Mouse (Mus musculus) activated CD4-positive, CD25-positive, alpha-beta regulatory T cell, adult 4 months (primary cell): Measurements from ENCODE around the gene Cyb5rl. TPM values are rescaled to one million over a fixed set of nuclear protein-coding genes. Genes with fewer than 3 reads are reported as not detected.

ENCODE experiments used
- ATAC-seq: one replicate; pipeline ENCODE4 v1.8.0; 2017
- polyA plus RNA-seq, 2 experiments: library from polyadenylated mRNA; unstranded; fragments of 100-300 nt; shearing (Covaris generic); gene quantifications; one replicate each; pipeline ENCODE4 v1.2.1; 2017

Cyb5rl gene
- polyA plus RNA-seq = 1 to 10 TPM; 6.1 to 8.5 TPM

DNA sequence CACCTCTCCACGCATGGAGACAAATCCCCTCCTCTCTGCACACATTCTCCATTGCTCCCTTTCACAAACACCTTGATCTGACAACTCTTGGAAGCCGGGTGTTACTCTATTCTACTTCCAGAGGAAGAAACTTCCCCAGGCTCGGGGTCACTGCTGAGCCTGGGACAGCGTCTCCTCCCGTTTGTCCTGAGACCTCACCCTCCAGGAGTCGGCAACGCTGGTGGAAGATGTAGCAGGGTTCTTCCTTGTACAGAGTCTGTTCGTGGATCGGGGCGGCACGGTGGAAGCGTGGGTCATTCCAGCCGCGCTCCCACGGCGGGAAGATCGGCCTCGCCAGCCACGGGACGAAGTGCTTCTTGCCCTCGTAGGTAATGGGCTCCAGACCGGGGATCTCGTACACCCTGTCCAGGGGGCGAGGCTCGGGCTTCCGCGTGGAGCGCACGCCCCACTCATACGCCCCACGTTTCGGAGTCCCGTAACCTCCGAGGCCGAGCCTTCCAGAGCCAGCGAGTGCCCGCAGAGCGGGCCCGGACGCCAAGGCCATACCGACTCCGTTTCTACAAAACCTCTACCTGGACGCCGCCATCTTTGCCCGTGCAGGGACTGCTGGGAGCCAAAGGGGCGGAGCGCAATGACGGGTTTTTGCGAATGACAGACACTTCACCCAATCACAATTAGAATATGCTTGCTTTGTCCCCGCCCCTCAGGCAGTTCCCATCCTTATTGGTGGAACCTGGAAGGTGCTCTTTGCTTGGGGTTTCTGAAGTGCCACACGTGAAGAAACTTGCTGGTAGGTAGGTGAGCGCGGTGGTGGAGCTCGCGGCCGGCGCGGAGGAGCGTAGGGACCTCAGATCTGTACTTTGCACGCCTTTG, at the start of gene Cyb5rl, which contains the start of gene Mrpl37:
TSS of gene Cyb5rl (plus strand) at position 737 of the 873 bp plus-strand sequence.
TSS of gene Mrpl37 (minus strand) at position 617 of the 873 bp plus-strand sequence.
- ATAC-seq = peak; percentile 100

DNA sequence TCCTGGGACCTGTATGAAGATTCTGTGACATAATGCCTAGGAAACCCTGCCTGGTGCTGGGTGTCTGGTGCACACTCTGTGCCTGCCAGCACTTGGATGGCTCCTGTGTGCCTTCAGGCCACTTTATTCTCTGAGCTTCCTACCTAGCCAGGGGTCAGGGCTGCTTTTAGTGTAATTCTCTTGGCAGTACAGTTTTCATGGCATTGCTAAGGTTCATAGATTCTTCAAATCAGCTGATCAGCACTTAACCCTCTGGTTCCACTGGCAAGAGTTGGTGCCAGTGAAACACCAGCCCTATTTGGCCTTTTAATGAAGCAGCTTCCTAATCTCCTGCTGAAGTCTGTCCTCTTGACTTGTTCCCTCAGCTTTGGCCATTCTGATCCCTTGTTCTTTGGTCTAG, 49.5 kb upstream of the Cyb5rl start:
- no peak for ATAC-seq

DNA sequence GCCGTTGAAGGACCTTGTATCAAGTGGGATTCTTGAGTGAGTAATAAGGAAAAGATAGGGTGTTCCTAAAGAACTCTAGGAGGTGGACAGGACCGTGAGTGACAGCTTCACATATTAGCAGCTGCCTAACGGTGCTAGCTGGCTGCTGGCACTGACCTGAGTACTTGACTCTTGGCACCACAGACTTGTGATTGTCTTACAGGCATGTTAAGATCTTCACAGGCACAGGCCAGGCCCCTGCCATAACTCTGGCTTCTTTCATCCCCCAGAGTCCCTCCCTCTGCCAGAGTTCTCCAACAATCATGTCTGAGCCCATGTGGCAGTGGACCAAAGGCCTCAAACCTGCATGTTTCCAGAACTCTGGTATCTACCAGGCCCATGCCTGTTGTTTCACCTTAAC, 48.3 kb upstream of the Cyb5rl start:
- no peak for ATAC-seq

DNA sequence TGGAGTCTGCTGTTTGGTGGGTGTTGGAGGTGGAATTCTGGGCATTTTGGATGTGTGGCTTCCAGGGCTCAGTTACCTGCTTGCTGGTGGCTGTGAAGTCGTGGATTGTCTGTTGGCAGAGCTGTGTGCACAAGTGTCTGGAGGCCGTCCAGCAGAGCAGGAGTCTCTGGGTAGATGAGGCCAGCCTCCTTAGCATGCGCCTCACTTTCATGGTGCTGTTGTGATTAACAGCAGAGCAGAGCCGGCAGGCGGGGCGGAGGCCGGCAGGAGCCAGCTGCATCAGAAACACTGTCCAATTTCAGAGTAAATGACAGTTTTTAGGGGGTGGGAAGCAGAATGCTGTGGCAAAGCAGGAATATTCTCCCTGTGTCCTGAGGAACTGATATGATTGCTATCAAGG, 47.8 kb upstream of the Cyb5rl start:
- ATAC-seq = no peak

DNA sequence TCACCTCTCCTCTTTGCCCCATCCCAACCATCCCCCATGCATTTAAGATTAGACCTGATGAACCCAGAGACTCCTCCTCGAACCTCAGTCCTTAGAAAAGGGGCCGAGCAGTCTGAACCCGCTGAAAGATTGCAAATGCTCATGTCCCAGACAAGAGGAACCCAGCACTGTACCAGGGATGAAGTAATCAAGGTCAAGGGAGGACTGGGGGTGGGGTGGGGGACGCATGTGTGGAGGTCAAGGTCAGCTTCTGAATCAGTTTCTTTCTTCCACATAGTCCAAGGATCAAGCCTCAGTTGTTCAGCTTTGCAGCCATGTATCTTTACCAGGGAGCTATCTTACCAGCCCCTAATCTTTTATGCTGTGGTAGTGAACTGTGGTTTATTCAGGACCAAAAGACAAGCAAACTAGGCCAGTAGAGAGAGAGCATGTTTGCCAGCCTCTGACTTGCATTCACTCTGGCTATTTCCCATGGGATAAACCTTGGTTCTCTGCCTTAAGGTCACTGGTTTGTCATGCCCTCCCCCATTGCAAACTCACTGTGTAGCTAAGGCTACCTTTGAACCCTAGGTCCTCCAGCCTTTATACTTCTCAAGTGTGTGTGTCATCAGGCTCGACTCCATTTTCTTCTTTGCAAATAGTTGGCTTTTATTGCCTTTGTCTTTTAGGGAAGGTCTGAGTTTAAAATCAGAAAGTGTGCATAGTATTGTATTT, 46.3 kb upstream of the Cyb5rl start:
- ATAC-seq = no peak

DNA sequence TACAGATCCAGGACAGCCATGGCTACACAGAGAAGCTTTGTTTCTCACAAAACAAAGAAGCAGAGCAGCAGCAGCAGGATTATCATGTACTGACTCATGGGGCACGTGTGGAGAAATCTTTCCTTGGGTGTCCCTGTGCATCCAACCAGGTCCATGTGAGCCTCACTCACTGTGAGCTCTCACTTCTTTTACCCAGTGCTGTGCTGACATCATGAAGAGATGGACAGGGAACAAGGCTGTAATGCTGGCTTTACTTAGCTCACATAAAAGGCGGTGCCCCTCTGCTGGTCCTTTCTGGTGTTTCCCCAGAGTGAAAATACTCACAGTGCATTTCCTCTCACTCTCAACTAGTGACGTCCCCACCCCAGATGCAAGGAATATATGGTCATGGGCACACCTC, 45.3 kb upstream of the Cyb5rl start:
- ATAC-seq = no peak

DNA sequence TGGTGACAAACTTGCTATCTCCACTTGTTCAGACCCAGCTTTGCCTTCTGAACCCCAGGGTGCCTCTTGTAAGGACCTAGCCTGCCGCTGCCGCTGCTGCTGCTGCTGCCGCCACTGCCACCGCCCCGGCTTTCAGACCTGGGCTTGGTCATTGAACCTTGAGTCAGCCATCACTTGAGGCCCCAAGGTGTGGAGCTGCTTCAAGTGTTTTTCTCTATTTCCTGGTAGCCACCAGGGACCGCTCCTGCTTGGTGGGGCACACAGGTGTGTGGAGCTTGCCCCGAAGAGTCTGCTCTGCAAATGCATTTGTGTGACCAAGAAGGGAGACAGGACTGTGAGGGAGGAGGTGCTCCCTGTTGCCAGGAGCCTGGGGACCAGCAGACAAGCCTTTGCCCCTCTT, 41.9 kb upstream of the Cyb5rl start:
- no peak for ATAC-seq

DNA sequence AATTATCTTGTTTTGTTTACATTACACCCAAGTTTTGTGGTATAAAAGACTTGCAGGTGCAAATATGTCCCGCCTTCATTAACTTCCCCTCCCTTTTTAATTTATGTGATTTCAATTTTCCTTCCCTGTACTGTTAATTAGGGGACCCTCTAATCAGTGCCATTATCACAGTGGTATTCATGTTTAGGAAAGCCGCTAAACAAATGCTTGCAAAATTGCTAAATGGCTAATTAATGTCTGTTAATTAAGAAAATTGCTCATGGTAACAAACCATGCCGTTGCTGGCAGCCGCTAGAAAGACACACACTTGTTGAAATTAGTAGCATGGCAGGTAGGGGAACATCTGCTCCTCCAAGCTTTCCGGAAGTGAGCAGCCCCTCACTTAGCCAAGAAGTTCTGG, 41.4 kb upstream of the Cyb5rl start:
- ATAC-seq = no peak

DNA sequence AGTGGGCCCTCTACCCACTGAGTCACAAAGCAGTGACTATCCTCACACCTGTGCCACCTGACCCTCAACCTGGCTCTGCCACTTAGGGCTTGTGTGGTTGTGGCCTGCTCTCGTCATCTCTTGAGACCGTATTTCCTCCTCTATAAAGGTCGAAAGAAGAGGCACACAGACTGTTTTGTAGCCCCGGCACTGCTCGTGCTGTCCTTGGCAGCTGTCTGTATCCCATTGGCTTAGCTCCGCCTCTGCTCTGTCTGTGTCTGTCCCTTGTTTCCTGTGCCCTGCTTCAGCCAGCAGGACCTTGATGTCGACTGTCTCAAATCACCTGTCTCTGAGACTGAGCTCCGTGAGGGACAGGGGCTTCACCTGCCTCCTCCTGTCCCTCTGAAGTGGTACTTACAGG, 40.3 kb upstream of the Cyb5rl start:
- no peak for ATAC-seq

DNA sequence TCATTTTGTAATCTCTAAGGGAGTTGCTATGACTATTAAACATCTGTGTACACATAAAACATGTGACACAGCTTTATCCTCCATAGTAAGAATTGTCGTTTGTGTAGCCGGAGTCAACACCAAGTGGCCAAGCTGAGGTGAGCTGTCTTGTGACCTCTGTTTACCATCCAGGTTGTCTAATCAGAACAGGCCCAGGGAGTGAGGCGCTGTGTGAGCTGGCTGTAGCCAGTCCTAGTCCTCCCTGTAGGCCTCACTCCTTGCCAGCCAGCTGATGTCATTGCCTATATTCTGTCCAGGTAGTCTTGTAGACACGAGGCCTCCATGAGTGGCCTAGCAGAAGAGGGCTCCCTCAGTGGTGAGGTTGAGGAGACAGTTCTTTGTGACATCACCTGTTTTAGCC, 31.1 kb upstream of the Cyb5rl start:
- no peak for ATAC-seq

DNA sequence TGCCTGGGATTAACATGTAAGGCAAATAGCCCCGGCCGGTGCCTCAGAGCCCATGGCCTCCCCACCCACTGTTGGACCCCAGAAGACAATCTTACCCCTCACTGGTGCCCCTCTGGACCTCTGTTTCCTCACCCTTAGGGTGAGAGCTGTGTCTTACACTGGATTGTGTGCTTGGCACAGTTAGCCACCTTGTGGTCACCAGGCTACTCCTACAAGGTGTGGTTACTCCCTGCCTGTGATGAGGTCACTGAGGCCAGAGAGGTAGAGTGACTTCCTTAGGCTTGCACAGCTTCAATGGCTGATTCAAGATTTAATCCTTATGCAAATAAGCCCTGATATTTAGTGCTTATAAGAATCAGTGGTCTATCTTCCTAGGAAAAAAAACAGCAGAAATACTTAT, 29.8 kb upstream of the Cyb5rl start:
- no peak for ATAC-seq

DNA sequence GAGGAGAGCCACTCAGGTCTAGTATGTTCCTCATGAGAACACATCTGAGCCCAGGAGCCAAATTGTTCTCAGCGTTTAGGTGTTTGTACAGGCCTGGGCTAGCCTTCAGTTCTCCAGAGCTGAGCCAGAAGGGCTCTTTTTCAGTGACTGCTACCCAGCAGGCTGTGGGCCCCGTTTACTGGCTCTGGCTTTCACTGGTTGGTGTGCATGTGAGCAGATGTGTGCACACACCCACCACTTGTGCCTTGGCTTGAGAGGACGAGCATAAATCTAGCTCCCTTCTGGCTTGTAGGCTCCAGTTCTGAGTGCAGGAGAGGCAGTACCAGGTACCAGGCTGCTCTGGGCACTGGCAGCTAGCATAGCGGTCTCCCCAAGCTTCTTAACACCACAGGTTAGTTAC, 28.5 kb upstream of the Cyb5rl start:
- no peak for ATAC-seq

DNA sequence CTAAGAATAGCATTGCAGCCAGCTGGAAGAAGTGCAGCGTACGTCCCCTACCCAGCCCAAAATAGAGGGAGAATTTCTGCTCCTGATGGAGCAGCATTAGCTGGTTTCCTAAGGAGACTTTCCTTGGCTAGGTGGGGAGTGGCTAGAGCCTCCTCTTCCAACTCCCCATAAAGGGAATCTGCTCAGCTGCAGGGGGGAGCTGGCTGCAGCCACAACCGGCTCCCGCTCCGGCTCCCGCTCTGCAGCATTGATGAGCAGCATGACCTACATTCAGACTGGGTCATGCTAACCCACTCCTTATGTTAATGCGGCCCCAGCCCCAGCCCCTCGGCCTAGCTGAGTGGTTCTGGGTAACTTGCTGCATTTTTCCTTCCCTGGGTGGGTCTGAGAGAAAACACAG, 27.5 kb upstream of the Cyb5rl start:
- ATAC-seq = no peak

DNA sequence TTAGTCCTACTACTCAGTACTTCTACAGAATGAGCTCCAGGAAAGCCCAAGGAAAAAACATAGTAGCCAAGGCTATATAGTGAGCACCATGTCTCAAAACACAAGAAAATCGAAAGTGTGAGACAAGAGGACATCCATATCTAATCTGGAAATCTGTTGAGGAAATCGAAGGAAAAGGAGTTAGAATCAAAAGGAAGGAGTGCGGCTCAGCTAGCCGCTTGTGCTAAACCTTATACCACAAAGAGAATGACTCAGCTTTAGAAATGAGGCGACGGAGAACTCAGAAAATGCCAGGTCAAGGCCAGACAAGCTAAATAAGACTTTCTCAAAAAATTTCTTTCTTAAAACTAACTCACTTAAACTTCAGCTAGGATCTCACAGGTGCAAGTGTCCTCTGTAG, 24.5 kb upstream of the Cyb5rl start:
- ATAC-seq = no peak

DNA sequence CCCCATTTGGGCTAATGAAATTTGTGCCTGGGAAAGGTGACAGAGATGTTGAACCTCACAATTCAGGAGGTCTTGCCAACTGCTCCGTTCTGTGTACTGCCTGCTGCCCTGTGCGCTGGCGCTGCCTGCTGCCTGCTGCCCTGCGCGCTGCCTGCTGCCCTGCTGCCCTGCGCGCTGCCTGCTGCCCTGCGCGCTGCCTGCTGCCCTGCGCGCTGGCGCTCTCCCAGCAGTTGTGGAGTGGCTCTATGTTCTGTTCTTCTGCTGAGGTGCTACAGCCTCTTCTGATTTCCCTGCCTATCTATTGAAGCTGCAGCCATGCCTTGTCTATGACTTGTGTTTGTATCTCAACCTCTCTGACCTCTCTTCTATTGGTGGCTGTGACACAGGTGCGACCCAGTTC, 21.6 kb upstream of the Cyb5rl start:
- ATAC-seq = no peak

DNA sequence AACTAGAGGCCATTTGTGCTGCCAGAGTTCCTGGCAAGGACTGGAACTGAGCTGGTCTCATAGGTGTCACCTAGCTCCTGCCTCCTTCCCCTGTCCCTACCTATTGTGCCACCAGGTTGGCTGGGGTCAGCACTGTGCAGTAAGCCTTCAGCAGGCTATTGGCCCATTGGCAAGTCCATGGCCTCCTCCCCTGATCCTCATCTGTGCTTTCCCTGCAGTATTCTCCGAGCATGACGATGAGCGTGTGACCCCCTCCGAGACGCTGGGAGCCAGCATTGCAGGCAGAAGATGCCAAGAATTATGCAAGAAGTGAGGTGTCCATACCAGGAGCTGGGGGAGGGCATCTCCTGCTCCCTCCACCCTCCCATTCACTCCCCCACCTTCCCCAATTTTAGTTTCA, 19.0 kb upstream of the Cyb5rl start:
- ATAC-seq = no peak

DNA sequence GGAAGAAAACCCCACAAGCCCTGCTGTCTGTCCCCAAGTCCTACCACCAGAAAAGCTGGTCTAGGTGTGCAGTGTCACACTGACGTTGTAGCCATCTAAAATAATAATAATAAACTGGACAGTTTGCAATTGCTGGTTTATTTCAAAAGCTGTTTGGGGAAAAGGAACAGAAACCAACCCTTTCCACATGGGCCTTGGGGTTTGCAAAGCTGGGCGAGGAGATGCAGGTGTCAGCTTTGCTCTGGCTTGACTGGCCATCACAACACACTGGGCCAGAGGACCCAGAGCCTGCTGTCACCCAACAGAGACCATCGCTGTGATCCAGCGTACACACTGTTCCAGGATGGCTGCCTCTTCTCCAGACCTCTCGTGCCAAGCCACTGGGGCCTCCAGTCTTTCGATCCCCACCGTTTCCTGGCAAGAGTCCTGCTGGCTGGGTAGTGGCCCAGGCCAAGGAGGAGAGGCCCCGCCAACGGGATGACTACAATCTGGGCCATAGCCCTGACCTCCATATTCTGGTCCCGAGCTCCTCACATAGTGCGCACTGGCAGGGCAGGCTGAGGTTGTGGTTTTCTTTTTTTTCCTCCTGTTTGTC, 18.1 kb upstream of the Cyb5rl start:
- ATAC-seq = no peak

DNA sequence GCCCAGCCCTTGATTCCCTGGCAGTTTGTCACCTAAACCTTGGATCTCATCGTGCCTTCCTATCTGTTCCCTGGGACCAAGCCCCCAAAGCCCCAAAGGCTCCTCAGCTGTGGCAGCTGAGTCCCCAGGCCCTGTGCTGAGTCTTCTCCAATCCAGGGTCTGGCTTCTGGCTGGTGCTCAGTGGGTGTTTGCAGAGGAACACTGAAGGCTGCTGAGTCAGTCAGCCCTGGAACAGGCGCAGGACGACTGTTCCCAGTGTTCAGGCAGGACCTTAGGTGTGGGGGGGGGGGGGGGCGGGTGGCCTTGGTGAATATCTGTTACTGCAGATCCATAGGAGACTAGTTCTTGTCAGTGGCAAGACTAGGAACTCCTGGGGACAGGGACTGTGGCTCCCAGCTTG, 14.9 kb upstream of the Cyb5rl start:
- ATAC-seq = no peak

DNA sequence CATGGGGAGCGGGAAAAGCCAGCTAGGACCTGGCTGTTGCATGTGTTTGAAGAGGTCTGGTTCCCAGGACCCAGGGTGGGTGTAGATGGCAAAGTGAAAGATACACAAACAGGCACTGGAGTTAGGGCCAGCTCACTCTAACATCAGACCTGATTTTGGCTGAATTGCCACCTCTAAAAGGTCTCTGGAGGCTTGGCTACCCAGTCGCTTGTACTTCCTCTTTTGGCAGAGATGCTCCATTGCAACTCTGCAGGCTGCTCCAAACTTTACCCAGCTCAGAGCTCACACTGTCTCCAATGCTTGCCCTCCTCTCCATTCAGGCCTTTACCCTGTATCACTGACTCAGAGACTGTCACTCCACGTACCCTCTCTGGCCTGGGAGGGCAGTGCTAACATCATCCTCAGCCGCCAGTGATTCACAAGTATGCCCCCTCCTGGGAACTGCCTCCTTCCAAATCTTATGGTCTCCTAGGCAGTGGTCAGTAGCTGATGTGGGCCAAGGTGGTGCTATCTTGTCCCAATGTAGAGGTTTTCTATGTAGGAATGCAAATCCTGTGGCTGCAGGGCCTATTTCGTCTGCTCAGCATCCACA, 13.7 kb upstream of the Cyb5rl start:
- ATAC-seq = no peak

DNA sequence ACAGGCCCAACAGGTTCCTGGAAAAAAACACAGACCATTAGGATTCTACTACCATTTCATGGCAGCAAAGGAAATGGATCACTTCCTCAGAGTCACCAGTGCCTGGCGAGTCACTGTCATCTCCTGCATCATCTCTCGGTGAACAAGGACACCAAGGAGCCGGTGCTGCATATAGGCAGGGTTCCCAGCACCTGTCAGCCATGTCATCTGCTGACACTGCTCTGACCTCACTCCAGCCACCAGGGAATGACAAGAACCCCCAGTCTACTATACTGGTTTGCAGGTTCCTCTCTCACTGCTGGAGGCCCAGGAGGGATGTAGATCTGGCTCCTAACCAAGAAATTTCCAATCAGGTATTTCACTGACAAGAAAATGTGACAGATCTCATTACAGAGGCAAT, 10.7 kb upstream of the Cyb5rl start:
- ATAC-seq = no peak

DNA sequence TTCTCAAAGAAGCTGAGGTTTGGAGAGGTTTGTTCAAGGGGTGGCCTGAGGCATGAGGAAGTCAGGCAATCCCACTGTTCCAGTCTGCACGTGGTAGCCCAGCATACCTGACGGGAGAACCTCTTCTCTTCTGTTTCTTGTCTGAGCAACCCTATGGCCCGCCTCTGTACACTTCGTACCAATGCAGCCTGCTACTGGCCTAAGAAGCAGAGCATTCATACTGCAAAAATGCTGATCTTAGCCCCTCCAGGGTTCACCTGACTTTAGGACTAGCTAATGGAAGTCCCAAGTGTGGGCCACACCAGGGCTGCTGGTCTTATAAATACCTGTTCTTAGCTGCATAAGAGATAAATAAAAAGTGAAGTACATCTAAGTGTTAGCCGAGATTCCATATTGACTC, 8.4 kb upstream of the Cyb5rl start:
- ATAC-seq = no peak

DNA sequence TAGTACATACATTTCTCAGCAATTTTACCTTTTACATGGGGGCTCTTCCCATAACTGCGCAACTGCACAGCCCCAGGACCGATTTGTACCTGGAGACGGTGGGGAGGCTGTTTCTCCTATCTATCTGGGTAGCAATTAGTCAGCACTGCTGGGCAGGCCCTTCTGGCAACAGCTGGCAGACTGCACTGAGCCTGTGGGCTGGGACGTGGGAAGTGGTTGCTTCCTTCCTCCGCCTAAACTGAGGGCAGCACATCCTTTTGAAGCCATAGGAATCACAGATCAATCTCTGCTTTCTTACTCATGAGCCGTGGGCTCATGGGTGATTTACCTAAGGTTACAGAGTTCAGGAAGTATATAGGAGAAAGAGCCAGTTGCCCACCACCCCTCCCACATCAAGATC, 8.0 kb upstream of the Cyb5rl start:
- ATAC-seq = no peak

DNA sequence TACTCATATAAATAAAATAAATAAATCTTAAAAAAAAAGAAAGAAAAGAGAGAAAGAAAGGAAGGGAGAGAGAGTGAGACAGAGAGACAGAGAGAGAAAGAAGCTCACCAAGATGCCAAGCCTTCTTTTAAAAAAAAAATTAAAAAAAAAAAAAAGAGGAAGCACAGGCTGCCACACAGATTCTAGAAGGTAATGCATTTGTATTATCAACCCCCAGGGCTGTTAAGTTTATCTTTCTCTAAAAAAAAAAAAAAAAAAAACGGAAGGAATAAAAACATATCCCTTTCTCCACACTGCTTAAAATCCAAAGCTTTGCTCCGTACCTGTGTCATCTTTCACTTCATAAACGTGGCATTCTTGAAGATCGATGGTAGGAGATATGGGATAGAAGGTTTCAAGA, 5.2 kb upstream of the Cyb5rl start:
- no peak for ATAC-seq
